Mouse (Mus musculus) E14TG2a.4 (cell line): ENCODE data around the gene Csmd2.
A peak's percentile ranks its signal among the peaks of the same experiment; 100 is the strongest.

Source experiments
- H3K27me3 ChIP-seq: 2 replicates; pipeline ENCODE4 v1.6.1; 2014; ENCODE audit warnings: low read length, control low read depth; ENCODE audit not compliant: insufficient read depth
- H3K36me3 ChIP-seq: 2 replicates; pipeline ENCODE4 v1.6.1; 2014; ENCODE audit warnings: low read length, control low read depth; ENCODE audit not compliant: insufficient read depth
- H3K4me1 ChIP-seq: replicated peaks from 2 replicates; pipeline ENCODE4 v1.6.1; 2014; ENCODE audit warnings: low read depth, low read length, control low read depth
- H3K4me3 ChIP-seq: replicated peaks from 2 replicates; pipeline ENCODE4 v1.5.1; 2014; ENCODE audit warnings: mild to moderate bottlenecking, low read length
- H3K9me3 ChIP-seq: 2 replicates; pipeline ENCODE4 v1.6.1; 2014; ENCODE audit warnings: low read length, control low read depth
- CTCF ChIP-seq: conservative IDR thresholded peaks from 2 replicates; pipeline ENCODE4 v1.5.1; 2014; ENCODE audit warnings: low read length
- NANOG ChIP-seq: IDR thresholded peaks from 2 replicates; pipeline ENCODE4 v1.6.1; 2014; ENCODE audit warnings: borderline replicate concordance, low read length, mixed read lengths
- POU5F1 ChIP-seq: IDR thresholded peaks from 2 replicates; pipeline ENCODE4 v1.6.1; 2014; ENCODE audit warnings: low read length, borderline replicate concordance

The Csmd2 gene

GRCm38 (mm10) chr4:127987784-127988455 lies at the start of gene Csmd2:
TSS of gene Csmd2 (plus strand) at chr4:127987857.
- Histone ChIP-seq H3K27me3 (peaks cover 69% of the 10 kb centered on the region), H3K4me3 (peak within 1 kb of the TSS; percentile 75), H3K9me3 (no peaks in the 10 kb centered on the region), H3K36me3 (no peaks in the 10 kb centered on the region), H3K4me1 (peaks cover 49% of the 10 kb centered on the region)
- no peak for TF ChIP-seq POU5F1
- TF ChIP-seq NANOG, result no peak
- TF ChIP-seq CTCF, result no peak

GRCm38 (mm10) chr4:127947696-127948095 lies 40.0 kb upstream of the Csmd2 start:
- no peak for TF ChIP-seq POU5F1
- no peak for TF ChIP-seq NANOG
- TF ChIP-seq CTCF, result no peak
- Histone ChIP-seq H3K36me3 (no peaks in the 10 kb centered on the region), H3K9me3 (no peaks in the 10 kb centered on the region), H3K27me3 (no peaks in the 10 kb centered on the region), H3K4me1 (peaks cover 7% of the 10 kb centered on the region; the same call in 1 of the 2 replicates), H3K4me3 (no peak overlapping the region)

GRCm38 (mm10) chr4:127953006-127953710 lies 34.5 kb upstream of the Csmd2 start:
- H3K4me1 ChIP-seq, result peaks cover 12% of the 10 kb centered on the region
- H3K36me3 ChIP-seq, result no peaks in the 10 kb centered on the region
- H3K4me3 ChIP-seq, result no peak overlapping the region
- no peaks in the 10 kb centered on the region for H3K9me3 ChIP-seq
- no peak for TF ChIP-seq CTCF
- no peak for TF ChIP-seq POU5F1
- no peak for TF ChIP-seq NANOG
- no peaks in the 10 kb centered on the region for H3K27me3 ChIP-seq

GRCm38 (mm10) chr4:127969101-127969500 lies 18.6 kb upstream of the Csmd2 start:
- H3K27me3 ChIP-seq, result peaks cover 43% of the 10 kb centered on the region
- no peak overlapping the region for H3K4me3 ChIP-seq
- H3K36me3 ChIP-seq, result no peaks in the 10 kb centered on the region
- H3K9me3 ChIP-seq, result no peaks in the 10 kb centered on the region
- TF ChIP-seq NANOG (no peak), POU5F1 (no peak), CTCF (no peak)
- H3K4me1 ChIP-seq, result peaks cover 16% of the 10 kb centered on the region

- TF ChIP-seq NANOG, result no peak
- peak; percentile 34 for TF ChIP-seq CTCF
- Histone ChIP-seq H3K4me3 (no peak overlapping the region), H3K4me1 (peaks cover 16% of the 10 kb centered on the region), H3K9me3 (no peaks in the 10 kb centered on the region), H3K27me3 (peaks cover 44% of the 10 kb centered on the region), H3K36me3 (no peaks in the 10 kb centered on the region)
Observed at GRCm38 (mm10) chr4:127970018-127970421, 17.6 kb upstream of the Csmd2 start.

- no peaks in the 10 kb centered on the region for H3K36me3 ChIP-seq
- H3K4me1 ChIP-seq, result peaks cover 16% of the 10 kb centered on the region
- TF ChIP-seq POU5F1 (no peak), NANOG (no peak), CTCF (no peak)
- H3K27me3 ChIP-seq, result peaks cover 49% of the 10 kb centered on the region
- no peaks in the 10 kb centered on the region for H3K9me3 ChIP-seq
- peak within 1 kb of the TSS; percentile 74 for H3K4me3 ChIP-seq
Observed at GRCm38 (mm10) chr4:127970901-127971868, 16.5 kb upstream of the Csmd2 start, which contains the start of gene CK137956. TSS of gene CK137956 (minus strand) at chr4:127970951.

GRCm38 (mm10) chr4:127972976-127973375 lies 14.7 kb upstream of the Csmd2 start:
- no peak overlapping the region for H3K4me3 ChIP-seq
- H3K4me1 ChIP-seq, result peaks cover 16% of the 10 kb centered on the region
- peaks cover 52% of the 10 kb centered on the region for H3K27me3 ChIP-seq
- H3K36me3 ChIP-seq, result no peaks in the 10 kb centered on the region
- no peaks in the 10 kb centered on the region for H3K9me3 ChIP-seq
- TF ChIP-seq NANOG (no peak), CTCF (no peak), POU5F1 (no peak)

- H3K9me3 ChIP-seq, result no peaks in the 10 kb centered on the region
- H3K27me3 ChIP-seq, result peaks cover 29% of the 10 kb centered on the region
- H3K4me3 ChIP-seq, result no peak overlapping the region
- peaks cover 19% of the 10 kb centered on the region for H3K4me1 ChIP-seq
- TF ChIP-seq NANOG (no peak), POU5F1 (no peak), CTCF (no peak)
- no peaks in the 10 kb centered on the region for H3K36me3 ChIP-seq
Observed at GRCm38 (mm10) chr4:127981125-127981524, 6.5 kb upstream of the Csmd2 start.
